In genomic region chr15:98093121-98094011, GRCm38 (mm10) we compare ENCODE assay signal across 7 mouse cellular contexts. TPM values are rescaled to one million over a fixed set of nuclear protein-coding genes. Genes with fewer than 3 reads are reported as not detected.
DNase-seq lines count a peak whose midpoint lies in the region; ATAC-seq lines count a peak whose summit lies in the region.

Gene Senp1 (minus strand): TSS chr15:98093744.

- WGBS in embryonic facial prominence, embryonic 10.5 days, result under 1% methylated on average over 58 of the region's 58 CpGs
- under 1% methylated on average over 53 of the region's 58 CpGs for WGBS in limb, embryonic 11.5 days
- WGBS in midbrain, embryonic 14.5 days, result under 1% methylated on average over 56 of the region's 58 CpGs

- ATAC-seq in granulocyte monocyte progenitor cell, adult 5-6 weeks (replicated peaks; ENCODE audit: poor library complexity, severe bottlenecking), result peak; percentile 85
- peak; percentile 85 for ATAC-seq in limb, embryonic 11.5 days (ENCODE audit: insufficient number of reproducible peaks, low FRiP score, low TSS enrichment, low read depth)
- peak; percentile 85 for ATAC-seq in midbrain, embryonic 14.5 days (ENCODE audit: low FRiP score, low TSS enrichment)

- peaks cover 13% of the 10 kb centered on the region for H3K36me3 ChIP-seq in embryonic facial prominence, embryonic 10.5 days (replicated peaks)
- H3K36me3 ChIP-seq in limb, embryonic 11.5 days (ENCODE audit: control insufficient read depth, insufficient read depth, low read length), result no peaks in the 10 kb centered on the region
- H3K36me3 ChIP-seq in midbrain, embryonic 14.5 days (ENCODE audit: control insufficient read depth, insufficient read depth, low read length), result 0 out of 2 replicates have a peak, but pooled peaks cover 2% of the 10 kb centered on the region

- H3K9ac ChIP-seq in limb, embryonic 11.5 days (ENCODE audit: low read length), result peak within 1 kb of the TSS; percentile 91
- peak within 1 kb of the TSS; percentile 65 for H3K9ac ChIP-seq in midbrain, embryonic 14.5 days (replicated peaks; ENCODE audit: low read length)

- peaks cover 22% of the 10 kb centered on the region for H3K4me1 ChIP-seq in embryonic facial prominence, embryonic 10.5 days
- H3K4me1 ChIP-seq in limb, embryonic 11.5 days (ENCODE audit: control insufficient read depth, insufficient read depth, low read length), result peaks cover 6% of the 10 kb centered on the region; the same call in 1 of the 2 replicates
- H3K4me1 ChIP-seq in midbrain, embryonic 14.5 days (ENCODE audit: control insufficient read depth, insufficient read depth, low read length), result peaks cover 15% of the 10 kb centered on the region

- DNase-seq in adrenal gland, postnatal 10 days, result peak; percentile 92
- DNase-seq in embryonic facial prominence, embryonic 10.5 days (ENCODE audit: low spot score), result peak; percentile 93
- DNase-seq in kidney, adult 18-20 months, result peak; percentile 94
- DNase-seq in limb, embryonic 11.5 days (ENCODE audit: low spot score), result peak; percentile 92
- DNase-seq in midbrain, embryonic 14.5 days, result peak; percentile 92
- peak; percentile 85 for DNase-seq in spleen, adult 18-20 months

- no peaks in the 10 kb centered on the region for H3K27me3 ChIP-seq in embryonic facial prominence, embryonic 10.5 days (replicated peaks; ENCODE audit: low read depth, poor library complexity, severe bottlenecking)
- H3K27me3 ChIP-seq in limb, embryonic 11.5 days (ENCODE audit: control insufficient read depth, insufficient read depth, low read length), result no peaks in the 10 kb centered on the region
- H3K27me3 ChIP-seq in midbrain, embryonic 14.5 days (ENCODE audit: control insufficient read depth, insufficient read depth, low read length), result no peaks in the 10 kb centered on the region

- peak within 1 kb of the TSS; percentile 96 for H3K4me3 ChIP-seq in embryonic facial prominence, embryonic 10.5 days
- peak within 1 kb of the TSS; percentile 84 for H3K4me3 ChIP-seq in limb, embryonic 11.5 days (ENCODE audit: low read depth, low read length)
- peak within 1 kb of the TSS; percentile 57 for H3K4me3 ChIP-seq in midbrain, embryonic 14.5 days (replicated peaks; ENCODE audit: low read depth, low read length)

- H3K4me2 ChIP-seq in limb, embryonic 11.5 days (ENCODE audit: low read depth, severe bottlenecking), result peak within 1 kb of the TSS; percentile 66
- H3K4me2 ChIP-seq in midbrain, embryonic 14.5 days (ENCODE audit: low read length), result peak within 1 kb of the TSS; percentile 78

- peak within 1 kb of the TSS; percentile 97 for H3K27ac ChIP-seq in embryonic facial prominence, embryonic 10.5 days (replicated peaks)
- peak within 1 kb of the TSS; percentile 91 for H3K27ac ChIP-seq in limb, embryonic 11.5 days (replicated peaks; ENCODE audit: low read depth, low read length)
- H3K27ac ChIP-seq in midbrain, embryonic 14.5 days (replicated peaks; ENCODE audit: low read depth, low read length), result peak within 1 kb of the TSS; percentile 91

- H3K9me3 ChIP-seq in embryonic facial prominence, embryonic 10.5 days, result no peaks in the 10 kb centered on the region
- H3K9me3 ChIP-seq in limb, embryonic 11.5 days (ENCODE audit: control insufficient read depth, low read length), result no peaks in the 10 kb centered on the region
- H3K9me3 ChIP-seq in midbrain, embryonic 14.5 days (ENCODE audit: control insufficient read depth, low read length), result no peaks in the 10 kb centered on the region

RNA-seq across cellular contexts. Expression of gene Senp1, which starts in this region (rescaled TPM):
- total RNA-seq in adrenal gland, postnatal 10 days (2021), result 10 to 100 TPM; 17.2 to 22.8 TPM
- 46.6 and 47.3 TPM in 2 replicates for polyA plus RNA-seq in embryonic facial prominence, embryonic 10.5 days (2016; fragmentation: Nextera tagmentation; extraction: Ambion mirVana)
- total RNA-seq in granulocyte monocyte progenitor cell, adult 5-6 weeks (2014; fragmentation: Nextera tagmentation), result 82.1 and 83.1 TPM in 2 replicates
- 60.5 and 66.6 TPM in 2 replicates for total RNA-seq in granulocyte monocyte progenitor cell, adult 5-6 weeks (2017)
- polyA plus RNA-seq in limb, embryonic 11.5 days (2014; fragmentation: Nextera tagmentation; extraction: Ambion mirVana), result 50.9 and 57.5 TPM in 2 replicates
- 26.1 and 27.2 TPM in 2 replicates for polyA plus RNA-seq in midbrain, embryonic 14.5 days (2014; fragmentation: Nextera tagmentation; extraction: Ambion mirVana)

Comparison
In these comparisons a context has a peak if more than half of its experiments do, and no peak if none do; other contexts are left out.
1. Peak in every context shown above with its lines: DNase-seq, ATAC-seq, H3K4me3 ChIP-seq and H3K27ac ChIP-seq.